Mouse (Mus musculus) lung, embryonic 14.5 days (tissue): ENCODE results near the gene Pgm2l1. TPM values are rescaled to one million over a fixed set of nuclear protein-coding genes. Genes with fewer than 3 reads are reported as not detected.

ENCODE experiments used
- ATAC-seq: fragments of 200-750 bp; cut with Nextera tagmentation; 2 replicates; pipeline ENCODE4 v1.8.0; 2017; ENCODE audit warnings: mild to moderate bottlenecking, moderate TSS enrichment, moderate library complexity; ENCODE audit not compliant: insufficient read depth
- DNase-seq: peaks from one replicate; pipeline ENCODE4 v3.0.0-alpha.2; 2015
- H3K27ac ChIP-seq: fragments of 300-500 bp; sonication (generic); 2 replicates; pipeline ENCODE4 v1.5.1; 2014; ENCODE audit warnings: low read depth, mild to moderate bottlenecking, moderate library complexity
- H3K27me3 ChIP-seq: fragments of 300-500 bp; sonication (generic); 2 replicates; pipeline ENCODE4 v1.6.1; 2014; ENCODE audit warnings: low read length, control low read depth; ENCODE audit not compliant: insufficient read depth
- H3K36me3 ChIP-seq: fragments of 300-500 bp; sonication (generic); 2 replicates; pipeline ENCODE4 v1.6.1; 2014; ENCODE audit warnings: control low read depth; ENCODE audit not compliant: insufficient read depth
- H3K4me1 ChIP-seq: fragments of 300-500 bp; sonication (generic); 2 replicates; pipeline ENCODE4 v1.6.1; 2014; ENCODE audit warnings: antibody characterized with exemption, control low read depth; ENCODE audit not compliant: insufficient read depth
- H3K4me2 ChIP-seq: fragments of 300-500 bp; sonication (generic); 2 replicates; pipeline ENCODE4 v1.6.1; 2014; ENCODE audit warnings: mild to moderate bottlenecking
- H3K4me3 ChIP-seq: fragments of 300-500 bp; sonication (generic); 2 replicates; pipeline ENCODE4 v1.5.1; 2014; ENCODE audit warnings: low read depth, low read length
- H3K9ac ChIP-seq: fragments of 300-500 bp; sonication (generic); 2 replicates; pipeline ENCODE4 v1.6.1; 2014
- H3K9me3 ChIP-seq: fragments of 300-500 bp; sonication (generic); 2 replicates; pipeline ENCODE4 v1.6.1; 2016; ENCODE audit warnings: low read depth, low read length, control low read depth
- CTCF ChIP-seq: IDR thresholded peaks from 2 replicates; pipeline ENCODE4 v1.5.1; 2016; ENCODE audit warnings: antibody characterized with exemption, low read depth
- WGBS: fragments of 180-500 bp; shearing (Covaris S2); extraction: QIAGEN DNeasy Blood & Tissue Kit; methylation state at CpG from one replicate; pipeline ENCODE4 v1.1.7; 2014; 5-methylcytosine and 5-hydroxymethylcytosine counted together
- polyA plus RNA-seq: library from polyadenylated mRNA; unstranded; fragments of >200 nt; fragmentation: Nextera tagmentation; extraction: Ambion mirVana; gene quantifications from 2 replicates; pipeline ENCODE4 v1.2.1, GENCODE M21; 2014

Pgm2l1 gene
- polyA plus RNA-seq, 1 experiment from 2014 or later: 2.6 TPM

DNA sequence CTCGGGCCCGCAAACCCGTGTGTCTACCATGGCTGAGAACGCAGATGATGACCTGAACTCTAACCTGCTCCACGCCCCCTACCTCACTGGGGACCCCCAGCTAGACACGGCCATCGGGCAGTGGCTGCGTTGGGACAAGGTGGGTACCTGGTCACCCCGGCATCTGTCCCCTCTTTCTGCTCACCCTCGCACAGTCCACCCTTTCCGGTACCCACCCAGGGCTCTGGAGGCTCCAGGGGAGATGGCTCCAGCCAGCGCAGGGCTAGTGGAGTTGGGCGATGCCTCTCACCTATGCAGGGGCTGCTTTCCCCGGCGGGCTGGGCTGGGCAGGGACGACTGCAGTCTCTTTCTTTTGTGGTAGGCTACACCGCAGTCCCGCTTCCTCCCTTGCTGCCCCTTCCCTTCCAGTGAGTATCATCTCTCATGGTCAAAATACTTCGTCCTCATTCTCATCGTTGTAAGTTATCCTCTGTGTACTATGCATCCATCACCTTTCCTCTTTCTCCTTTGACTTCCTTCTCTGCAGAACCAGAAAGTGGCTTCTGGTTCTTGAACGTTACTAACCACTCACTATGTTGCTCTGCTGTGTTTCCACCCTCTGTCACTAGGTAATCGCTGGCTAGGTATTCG lies 817 bp downstream of the Pgm2l1 start:
- Histone ChIP-seq H3K4me1 (no peaks in the 10 kb centered on the region), H3K4me2 (peak overlapping the region; percentile 98), H3K9ac (peak overlapping the region; percentile 66), H3K9me3 (no peaks in the 10 kb centered on the region), H3K27ac (peak overlapping the region; percentile 64), H3K27me3 (no peaks in the 10 kb centered on the region), H3K36me3 (no peaks in the 10 kb centered on the region), H3K4me3 (peak overlapping the region; percentile 63)
- DNase-seq: peak; percentile 17
- WGBS: under 1% methylated on average over 23 of the region's 23 CpGs
- peak; percentile 50; the same call in 1 of the 2 replicates for ATAC-seq
- TF ChIP-seq CTCF: no peak

DNA sequence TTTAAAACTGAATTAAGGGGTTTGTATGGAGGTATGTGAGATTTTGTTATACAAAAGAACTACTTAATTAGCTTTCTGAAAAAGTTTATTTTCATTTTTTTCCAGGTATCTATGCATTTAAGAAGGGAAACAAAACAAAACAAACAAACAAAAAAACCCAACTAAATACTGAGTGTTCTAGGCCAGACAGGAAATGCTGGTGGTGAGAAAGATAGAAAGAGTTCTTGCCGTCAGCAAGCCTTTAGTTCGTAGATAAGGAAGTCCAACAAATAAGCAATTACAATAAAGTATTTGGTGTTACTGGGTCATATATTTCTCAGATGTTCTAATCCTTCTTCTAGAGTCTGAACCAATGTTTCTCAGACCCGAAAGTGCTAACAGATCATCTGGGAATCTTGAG lies 1.8 kb downstream of the Pgm2l1 start:
- Histone ChIP-seq H3K4me2 (peak overlapping the region; percentile 98), H3K4me3 (0 out of 2 replicates have a peak overlapping the region, but pooled peaks have one; percentile 63), H3K9me3 (no peaks in the 10 kb centered on the region), H3K27ac (no peak overlapping the region), H3K4me1 (no peaks in the 10 kb centered on the region), H3K27me3 (no peaks in the 10 kb centered on the region), H3K36me3 (no peaks in the 10 kb centered on the region), H3K9ac (no peak overlapping the region)
- DNase-seq: no peak
- ATAC-seq: no peak
- WGBS: 52% methylated on average over 3 of the region's 3 CpGs
- no peak for TF ChIP-seq CTCF

DNA sequence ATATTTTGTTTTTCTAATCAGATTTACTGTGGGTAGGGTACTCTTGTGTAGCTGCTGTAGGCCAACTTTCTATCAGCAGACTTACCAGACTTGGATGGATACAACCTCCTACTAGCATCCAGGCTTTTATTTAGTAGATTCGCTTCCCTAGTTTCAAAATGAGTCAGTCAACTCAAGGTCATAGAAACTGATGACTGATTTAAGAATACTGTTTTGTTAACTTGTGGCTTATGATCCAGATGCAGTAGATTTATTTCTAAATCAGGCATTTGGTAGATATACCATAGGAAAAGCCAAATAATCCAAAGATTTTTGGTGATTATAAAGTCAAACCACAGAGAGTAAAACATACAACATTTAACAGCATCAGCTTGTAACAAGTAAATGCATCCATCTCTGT lies 3.5 kb downstream of the Pgm2l1 start:
- Histone ChIP-seq H3K9me3 (no peaks in the 10 kb centered on the region), H3K36me3 (no peaks in the 10 kb centered on the region), H3K4me3 (no peak overlapping the region), H3K27ac (no peak overlapping the region), H3K9ac (no peak overlapping the region), H3K4me1 (no peaks in the 10 kb centered on the region), H3K4me2 (no peak overlapping the region), H3K27me3 (no peaks in the 10 kb centered on the region)
- DNase-seq: no peak
- no peak for ATAC-seq
- TF ChIP-seq CTCF: no peak
- 95% methylated on average over 1 of the region's 1 CpGs for WGBS

DNA sequence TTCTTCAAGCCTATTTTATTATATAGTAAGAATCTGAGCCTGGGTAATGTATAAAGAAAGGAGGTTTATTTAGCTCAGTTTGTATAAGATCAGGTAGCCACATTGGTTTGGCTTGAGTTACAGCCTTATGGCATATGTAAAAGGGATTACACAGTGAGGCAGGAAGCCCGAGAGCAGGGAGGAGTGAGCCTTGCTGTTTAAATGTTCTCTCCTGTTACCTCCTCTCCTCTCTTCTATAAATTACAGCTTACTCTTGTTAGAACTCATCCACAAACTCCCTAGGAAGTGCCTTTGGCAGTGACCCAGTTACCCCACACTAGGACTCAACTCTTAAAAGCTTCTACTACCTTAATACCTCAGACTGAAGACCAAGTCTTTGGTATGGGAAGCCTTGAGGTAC lies 4.5 kb downstream of the Pgm2l1 start:
- Histone ChIP-seq H3K27me3 (no peaks in the 10 kb centered on the region), H3K4me2 (no peak overlapping the region), H3K4me1 (no peaks in the 10 kb centered on the region), H3K27ac (no peak overlapping the region), H3K9me3 (no peaks in the 10 kb centered on the region), H3K4me3 (no peak overlapping the region), H3K9ac (no peak overlapping the region), H3K36me3 (no peaks in the 10 kb centered on the region)
- TF ChIP-seq CTCF: no peak
- 59% methylated on average over 1 of the region's 1 CpGs for WGBS
- DNase-seq (no peak), ATAC-seq (no peak)

DNA sequence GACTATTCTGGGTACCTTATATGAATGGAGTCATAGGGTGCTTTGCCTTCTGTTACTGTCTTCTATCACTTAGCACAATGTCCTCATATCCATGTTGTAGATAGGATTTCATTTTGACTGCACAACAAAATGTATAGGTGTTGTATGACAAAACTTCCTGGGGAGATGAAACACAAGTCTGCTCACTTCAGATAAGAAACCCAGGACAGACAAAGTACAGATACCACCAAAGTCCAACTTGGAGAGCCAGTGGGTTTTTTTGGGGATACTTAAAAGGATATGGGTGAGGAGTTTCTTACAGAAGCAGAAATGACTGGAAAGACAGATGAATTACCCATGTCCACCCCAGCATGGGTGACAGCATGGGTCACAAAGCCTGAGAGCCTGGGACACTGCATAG lies 6.5 kb downstream of the Pgm2l1 start:
- Histone ChIP-seq H3K4me3 (no peak overlapping the region), H3K4me1 (no peaks in the 10 kb centered on the region), H3K27me3 (no peaks in the 10 kb centered on the region), H3K27ac (no peak overlapping the region), H3K4me2 (no peak overlapping the region), H3K9me3 (no peaks in the 10 kb centered on the region), H3K36me3 (no peaks in the 10 kb centered on the region), H3K9ac (no peak overlapping the region)
- DNase-seq (no peak), ATAC-seq (no peak)
- no peak for TF ChIP-seq CTCF

DNA sequence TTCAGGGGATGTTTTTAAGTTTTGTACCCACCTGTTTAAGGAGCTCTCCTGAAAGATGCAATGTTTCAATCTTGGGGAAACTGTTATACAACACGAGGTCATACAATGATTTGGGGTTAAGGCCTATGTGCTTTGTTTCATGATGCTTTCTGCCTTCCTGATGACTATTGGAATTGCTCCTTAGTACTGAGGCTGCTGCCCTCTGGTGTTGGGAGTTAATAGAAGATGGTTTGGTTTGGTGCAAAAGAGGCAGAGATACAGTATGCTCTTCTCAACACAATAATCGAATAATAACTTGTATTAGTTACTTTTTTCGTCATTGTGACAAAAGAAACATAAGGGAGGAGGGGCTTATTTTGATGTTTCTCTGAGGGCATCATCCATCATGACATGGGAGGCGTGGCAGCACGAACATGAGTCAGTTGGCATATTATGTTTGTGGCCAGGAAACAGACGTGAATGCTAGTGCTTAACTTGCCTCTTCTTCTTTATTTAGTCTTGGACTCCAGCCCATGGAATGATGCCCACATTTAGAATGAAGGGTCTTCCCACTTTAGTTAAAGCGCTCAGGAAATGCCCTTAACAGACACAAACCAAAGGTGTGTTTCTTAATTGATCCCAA lies 7.2 kb downstream of the Pgm2l1 start:
- no peak overlapping the region for H3K27ac ChIP-seq
- H3K9ac ChIP-seq: no peak overlapping the region
- no peaks in the 10 kb centered on the region for H3K27me3 ChIP-seq
- DNase-seq: peak; percentile 77
- no peak overlapping the region for H3K4me3 ChIP-seq
- no peak; the same call in 1 of the 2 replicates for ATAC-seq
- WGBS: 55% methylated on average over 7 of the region's 7 CpGs
- H3K36me3 ChIP-seq: no peaks in the 10 kb centered on the region
- H3K9me3 ChIP-seq: no peaks in the 10 kb centered on the region
- H3K4me2 ChIP-seq: no peak overlapping the region
- TF ChIP-seq CTCF: peak; percentile 74
- no peaks in the 10 kb centered on the region for H3K4me1 ChIP-seq

DNA sequence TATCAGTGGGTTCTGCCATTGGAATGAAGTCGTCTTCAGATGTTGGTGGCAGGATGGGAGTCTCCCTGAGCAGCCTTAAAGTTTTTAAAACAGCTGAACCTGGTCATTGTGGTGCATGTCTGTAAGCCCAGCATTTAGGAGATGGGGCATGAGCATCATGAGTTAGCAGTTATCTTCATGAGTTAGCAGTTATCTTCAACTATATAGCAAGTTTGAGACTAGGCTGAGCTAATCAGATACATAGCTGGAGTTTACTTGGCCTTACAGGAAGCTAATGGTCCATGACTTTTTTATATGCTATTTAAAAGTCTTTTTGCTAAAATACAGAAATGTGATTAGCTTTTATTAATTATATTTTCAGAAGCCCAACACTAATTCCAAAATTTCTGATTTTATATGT lies 11.1 kb downstream of the Pgm2l1 start:
- Histone ChIP-seq H3K36me3 (no peaks in the 10 kb centered on the region), H3K9ac (no peak overlapping the region), H3K27ac (no peak overlapping the region), H3K4me1 (no peaks in the 10 kb centered on the region), H3K4me3 (no peak overlapping the region), H3K9me3 (no peaks in the 10 kb centered on the region), H3K4me2 (no peak overlapping the region), H3K27me3 (no peaks in the 10 kb centered on the region)
- WGBS: 73% methylated on average over 1 of the region's 1 CpGs
- DNase-seq (no peak), ATAC-seq (no peak)
- no peak for TF ChIP-seq CTCF
